Mouse (Mus musculus) spleen, adult 18-20 months (tissue): Measurements from ENCODE around the gene Dmc1.

ENCODE experiments used
- DNase-seq, 2 experiments: peaks; one replicate each; pipeline ENCODE4 v3.0.0; 2022; ENCODE audit warnings: mixed read lengths in 2 of 2

The Dmc1 gene

DNA sequence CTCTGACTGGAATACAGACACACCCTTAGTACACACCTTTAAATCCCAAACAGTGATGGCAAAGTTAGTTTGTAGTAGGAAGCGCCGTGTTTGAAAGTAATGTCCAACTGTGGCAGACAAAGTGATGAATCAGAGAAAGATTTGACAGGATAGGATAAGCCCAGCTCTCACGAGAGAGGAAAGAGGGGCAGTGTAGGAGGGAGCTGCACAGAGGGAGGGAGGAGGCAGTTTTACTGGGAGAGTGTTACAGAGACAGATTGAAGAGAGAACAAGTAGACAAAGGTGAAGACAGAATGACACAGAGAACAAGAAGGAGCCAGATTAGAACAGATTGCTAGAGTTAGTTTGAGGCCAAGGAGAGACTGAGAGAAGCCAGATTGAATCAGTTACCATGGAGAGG, 45.3 kb downstream of the Dmc1 start:
- no peak for DNase-seq

DNA sequence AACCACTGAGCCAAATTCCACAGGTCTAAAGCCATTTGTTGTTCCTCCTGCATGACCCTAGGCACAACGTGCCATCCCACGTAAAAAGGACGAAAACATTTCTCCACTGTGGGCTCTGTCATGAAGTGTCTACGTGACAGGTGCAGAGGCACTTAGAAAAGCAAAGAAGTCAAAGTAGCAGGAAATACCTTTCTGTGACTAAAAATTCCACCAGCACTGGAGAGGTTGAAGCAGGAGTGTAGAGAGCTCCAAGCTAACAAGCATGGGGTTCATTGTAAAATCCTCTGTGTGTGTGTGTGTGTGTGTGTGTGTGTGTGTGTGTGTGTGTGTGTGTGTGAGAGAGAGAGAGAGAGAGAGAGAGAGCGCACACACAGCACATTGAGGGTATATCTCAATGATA, 52.3 kb downstream of the Dmc1 start:
- DNase-seq = no peak

DNA sequence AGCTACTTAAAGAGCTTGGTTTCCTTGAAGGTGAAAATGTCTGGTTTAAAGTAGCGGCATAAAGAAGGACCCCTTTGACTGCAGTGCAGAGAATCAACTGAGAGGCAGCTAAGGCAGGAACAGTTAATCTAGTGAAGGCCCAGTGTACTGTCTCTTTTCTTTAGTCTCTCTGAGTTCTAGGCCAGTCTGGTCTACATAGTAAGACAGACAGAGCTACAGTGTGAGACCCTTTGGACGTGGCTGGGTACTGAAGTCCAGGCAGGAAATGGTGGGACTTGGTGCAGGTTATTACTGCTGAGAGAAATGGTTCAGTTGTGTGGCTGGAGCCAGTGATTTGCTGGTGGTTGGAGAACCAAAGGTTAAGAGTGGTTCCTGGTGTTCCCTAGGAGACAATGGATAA, 56.7 kb downstream of the Dmc1 start:
- DNase-seq = no peak

GRCm38 (mm10) chr15:79547289-79547820, 57.6 kb downstream of the Dmc1 start:
- no peak for DNase-seq

DNA sequence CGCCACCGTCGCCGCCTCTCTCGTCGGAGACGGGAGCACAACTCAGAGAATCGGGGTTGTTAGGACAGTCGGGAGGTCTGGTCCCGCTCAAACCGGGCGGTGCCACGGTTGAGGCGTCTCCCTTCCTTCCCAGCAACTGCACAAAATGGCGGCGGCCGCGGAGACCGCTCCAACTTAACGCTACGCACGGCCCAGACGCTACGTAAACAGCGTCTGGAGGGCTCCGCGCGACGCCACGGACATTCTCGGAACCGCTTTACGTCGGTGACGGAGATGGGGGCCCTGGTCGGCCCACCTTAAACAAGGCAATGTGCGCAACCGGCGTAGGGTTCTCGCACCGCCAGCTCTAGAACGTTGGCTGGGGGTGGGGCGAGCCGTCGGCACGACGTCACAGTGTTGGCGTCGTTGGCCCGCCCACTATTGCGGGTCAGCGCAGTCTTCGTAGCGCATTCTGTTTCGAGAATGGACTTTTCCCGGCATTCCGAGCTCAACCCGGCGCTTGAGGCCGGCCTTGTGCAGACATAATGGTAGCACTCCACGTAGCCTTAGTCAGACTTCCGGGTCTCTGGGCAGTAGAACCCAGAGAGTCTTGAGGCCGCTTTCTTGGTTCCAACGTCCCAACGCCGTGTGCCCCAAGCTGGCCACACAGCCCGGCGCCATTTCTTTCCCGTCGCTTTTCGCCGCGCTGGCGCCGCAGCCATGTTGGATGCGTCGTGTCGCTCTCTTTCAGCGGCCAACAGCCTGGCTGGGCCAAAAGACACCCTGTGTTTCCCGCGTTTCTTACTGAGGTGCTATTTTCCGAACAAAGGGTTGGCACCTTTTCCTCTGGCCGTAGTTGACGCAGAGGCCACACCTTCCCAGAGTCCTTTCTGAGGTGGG, 58.3 kb downstream of the Dmc1 start, which contains the start of gene Ddx17:
Gene Ddx17 (minus strand): TSS at position 332 of the 879 bp plus-strand sequence.
- DNase-seq = peak; percentile 93 to 98

GRCm38 (mm10) chr15:79545921-79546399, 58.9 kb downstream of the Dmc1 start:
- DNase-seq = peak in 1 of 2 experiments; percentile 58

- no peak for DNase-seq
These were observed 59.4 kb downstream of the Dmc1 start for GRCm38 (mm10) chr15:79545496-79545895.

GRCm38 (mm10) chr15:79543968-79544367, 60.9 kb downstream of the Dmc1 start:
- no peak for DNase-seq

DNA sequence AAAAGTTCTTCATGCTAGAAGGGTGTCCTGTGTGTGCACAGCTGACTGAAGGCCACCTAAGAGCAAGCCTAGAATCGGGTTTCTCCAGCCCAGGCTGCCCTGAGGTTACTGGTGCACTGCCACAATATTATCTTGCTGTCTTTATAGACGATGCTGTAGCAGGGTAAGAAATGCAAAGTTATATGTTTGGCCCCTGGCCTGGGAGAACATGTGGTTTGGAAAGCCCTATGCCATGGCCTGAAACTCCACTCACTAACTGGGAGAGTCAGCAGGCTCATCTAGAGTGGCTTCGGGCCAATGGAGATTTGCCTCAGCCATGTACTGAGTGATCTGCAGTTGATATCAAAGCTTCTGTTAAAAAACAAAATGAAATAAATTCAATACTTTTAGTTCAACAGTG, 71.1 kb downstream of the Dmc1 start:
- no peak for DNase-seq

DNA sequence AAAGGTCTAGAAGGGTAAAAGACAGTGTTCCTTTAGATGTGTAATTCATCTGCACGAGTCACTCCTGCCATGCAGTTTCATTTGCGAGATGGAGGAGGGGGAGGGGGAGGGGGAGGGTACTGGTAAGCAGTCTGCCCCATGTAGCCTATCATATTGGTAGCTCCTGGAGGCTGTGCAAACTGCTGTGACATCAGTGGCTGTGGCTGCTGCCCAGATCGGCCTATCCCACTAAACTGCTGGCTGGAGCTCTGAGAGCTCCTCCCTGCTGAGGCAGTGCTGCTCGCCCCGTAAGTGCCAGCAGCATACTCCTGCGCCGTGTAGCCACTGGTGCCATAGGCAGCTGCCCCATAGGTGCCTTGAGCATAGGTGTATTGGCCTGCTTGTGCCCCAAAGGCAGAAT, 75.0 kb downstream of the Dmc1 start:
- no peak for DNase-seq

GRCm38 (mm10) chr15:79527991-79528639, 76.8 kb downstream of the Dmc1 start:
- DNase-seq = no peak

DNA sequence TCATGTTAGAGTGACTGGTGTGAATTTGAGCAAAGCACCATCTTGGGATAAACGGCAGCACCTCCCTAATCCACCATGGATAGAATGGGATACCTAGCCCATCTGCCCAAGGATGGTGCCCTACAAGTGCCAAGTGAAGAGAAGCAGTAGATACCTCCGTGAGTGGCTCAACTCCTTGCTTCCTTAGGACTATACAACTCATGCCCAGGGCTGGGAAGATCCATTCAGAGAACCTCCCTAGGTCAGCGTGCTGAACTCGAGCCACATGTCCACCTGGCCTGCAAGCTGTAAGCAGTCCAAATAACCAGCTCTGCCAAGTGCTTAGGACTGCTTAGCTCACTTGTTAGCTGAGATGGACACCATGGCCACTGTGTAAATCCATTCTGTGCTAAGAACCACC, 77.7 kb downstream of the Dmc1 start:
- DNase-seq = no peak

DNA sequence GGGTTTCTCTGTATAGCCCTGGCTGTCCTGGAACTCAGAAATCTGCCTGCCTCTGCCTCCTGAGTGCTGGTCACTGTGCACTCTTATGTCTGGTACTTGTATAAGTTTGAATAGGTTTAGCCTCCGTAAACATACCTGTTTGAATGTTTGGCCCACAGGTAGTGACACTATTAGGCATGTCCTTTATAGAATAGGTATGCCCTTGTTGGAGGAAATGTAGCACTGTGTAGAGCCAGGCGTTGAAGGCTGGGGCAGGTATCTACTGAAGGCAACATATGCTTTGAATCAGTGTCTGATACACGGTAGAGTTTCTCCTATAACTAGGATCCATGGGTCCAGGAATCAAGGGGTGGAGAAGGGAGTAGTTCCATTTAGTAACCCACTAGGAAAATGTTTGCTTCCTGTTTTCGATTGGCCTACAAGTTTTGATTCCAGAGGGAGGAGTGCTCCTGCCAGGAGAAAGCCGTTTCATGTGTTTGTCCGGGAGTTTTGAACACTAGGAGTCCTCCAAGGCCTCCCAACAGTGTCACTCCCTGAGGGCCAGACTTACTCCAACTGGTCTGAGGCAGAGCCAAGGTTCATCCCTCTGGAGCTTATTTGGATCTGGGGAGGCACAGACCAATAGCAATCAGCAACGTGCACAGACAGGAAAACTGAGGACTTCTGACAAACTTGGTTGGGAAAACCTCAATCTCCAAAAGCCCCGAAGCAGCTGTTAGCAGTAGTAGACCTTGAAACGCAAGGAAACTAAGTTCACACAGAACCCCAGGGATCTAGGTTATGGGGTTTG, 78.7 kb downstream of the Dmc1 start:
- DNase-seq = no peak

- DNase-seq = no peak
These were observed 79.3 kb downstream of the Dmc1 start for GRCm38 (mm10) chr15:79525564-79525963.

GRCm38 (mm10) chr15:79519400-79520220, 85.3 kb downstream of the Dmc1 start:
- DNase-seq = no peak

GRCm38 (mm10) chr15:79518571-79518970, 86.3 kb downstream of the Dmc1 start:
- DNase-seq = no peak

- no peak for DNase-seq
These were observed 87.2 kb downstream of the Dmc1 start for GRCm38 (mm10) chr15:79517710-79518109.

DNA sequence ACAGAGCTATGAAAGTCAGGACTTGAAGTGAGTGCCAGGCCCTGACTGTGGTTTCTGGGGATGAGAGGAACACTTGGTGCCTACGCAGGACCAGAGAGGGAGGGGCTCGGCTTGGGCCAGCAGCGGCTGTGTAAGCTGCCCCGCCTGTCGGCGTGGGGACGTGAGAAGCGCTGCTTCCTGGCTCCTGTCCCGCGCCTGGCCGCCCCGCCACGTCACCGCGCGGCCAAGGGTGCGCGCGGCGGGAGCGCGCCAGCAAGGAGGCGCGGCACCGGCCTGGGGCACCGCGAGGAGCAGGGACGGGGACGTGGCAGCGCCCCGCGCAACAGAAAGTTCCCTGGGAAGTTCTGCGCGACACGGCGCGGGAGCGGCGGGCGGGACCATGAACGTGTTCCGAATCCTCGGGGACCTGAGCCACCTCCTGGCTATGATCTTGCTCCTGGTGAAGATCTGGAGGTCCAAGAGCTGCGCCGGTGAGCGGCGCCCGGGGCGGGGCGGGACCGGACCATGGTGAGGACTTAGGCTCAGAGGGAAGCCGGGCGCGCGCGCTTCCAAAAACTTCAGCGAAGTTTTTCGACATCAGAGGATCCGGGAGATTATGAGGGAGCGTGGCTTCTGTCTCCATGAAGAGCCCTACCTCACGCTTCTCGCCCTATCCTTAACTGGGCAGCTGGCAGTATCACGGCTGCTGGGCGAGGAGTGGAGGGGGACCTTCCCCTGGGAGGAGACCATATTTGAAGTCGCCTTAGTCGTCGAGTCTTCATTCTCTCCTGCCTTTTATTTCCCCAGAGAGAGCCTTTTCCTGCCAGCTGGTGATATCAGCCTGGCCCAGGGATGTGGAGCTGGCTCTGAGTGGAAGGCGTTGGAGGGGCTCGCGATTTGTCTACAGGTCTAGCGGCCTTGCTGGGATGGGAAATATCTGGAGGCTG, 88.5 kb downstream of the Dmc1 start, which contains the start of gene Kdelr3:
Gene Kdelr3 (plus strand): TSS at position 241 of the 926 bp plus-strand sequence.
- no peak for DNase-seq

DNA sequence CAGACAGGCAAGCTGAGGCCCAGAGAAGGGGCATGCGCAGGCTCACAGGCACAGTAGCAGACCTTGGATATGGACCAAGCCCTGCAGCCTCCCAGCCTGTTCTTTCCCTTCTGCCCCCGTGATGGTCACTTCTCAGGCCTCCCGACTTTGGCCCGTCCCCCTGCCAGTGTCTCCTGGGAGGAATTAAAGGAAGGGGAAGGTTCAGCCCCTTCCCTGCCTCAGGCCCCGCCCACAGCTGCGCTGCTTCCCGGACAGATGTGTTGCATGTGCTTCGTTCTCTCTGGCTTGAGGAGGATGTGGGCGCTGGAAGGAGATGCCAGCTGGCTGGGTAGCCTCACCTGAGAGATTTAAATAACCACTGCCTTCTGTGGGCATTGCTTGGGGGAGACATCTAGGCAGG, 91.0 kb downstream of the Dmc1 start:
- no peak for DNase-seq

GRCm38 (mm10) chr15:79511553-79512320, 93.2 kb downstream of the Dmc1 start:
- peak in 1 of 2 experiments; percentile 27 for DNase-seq
